ENCODE assay signal across 9 mouse cellular contexts in genomic region chr14:32016921-32017320, GRCm38 (mm10). TPM values are rescaled to one million over a fixed set of nuclear protein-coding genes. Genes with fewer than 3 reads are reported as not detected.
DNase-seq lines count a peak whose midpoint lies in the region; TF ChIP-seq lines count a peak whose summit lies in the region.
"Had no signal": no experiment of that assay in that cellular context is flagged by ENCODE, and none has a peak within 500 bp of the region (broad histone marks: within the 10 kb centered on the region; RNA-seq: fewer than 3 reads in every experiment).

No protein-coding gene starts in this region.

- H3K4me1 ChIP-seq in heart, adult 2 months (ENCODE audit: control insufficient read depth, insufficient read depth, low read length) = peaks cover 4% of the 10 kb centered on the region
- H3K4me1 ChIP-seq in forebrain, embryonic 10.5 days = peaks cover 22% of the 10 kb centered on the region

- no peak for TF ChIP-seq CTCF in heart, adult 2 months (IDR thresholded peaks at IDR 0.05)

- no peaks in the 10 kb centered on the region for H3K79me2 ChIP-seq in heart, adult 2 months (replicated peaks; ENCODE audit: control insufficient read depth, insufficient read depth, low read length)

- WGBS in heart, adult 2 months = 24% methylated on average over 7 of the region's 7 CpGs
- WGBS in forebrain, embryonic 10.5 days = 6% methylated on average over 7 of the region's 7 CpGs

- DNase-seq in heart, adult 2 months = no peak
- no peak for DNase-seq in heart, postnatal 25 days (ENCODE audit: low spot score)
- DNase-seq in forebrain, embryonic 10.5 days (ENCODE audit: extremely low spot score, low spot score) = peak; percentile 68
- peak; percentile 56 for DNase-seq in kidney, adult 9 months
- DNase-seq in left cerebral cortex, postnatal 36 days (ENCODE audit: low spot score in 2 of 2) = peak; percentile 76 to 78
- DNase-seq in retina, postnatal 7 days (ENCODE audit: low read depth, low spot score) = peak; percentile 31
- DNase-seq in cerebellum, adult 9-10 months = no peak
- DNase-seq in urinary bladder, adult 2 months (ENCODE audit: low spot score) = no peak

- intact Hi-C loops in heart, adult 2 months (cut with DNase I) = no loop called here
- intact Hi-C loops in heart, postnatal 25 days (cut with DNase I) = no loop called here
- intact Hi-C loops in left cerebral cortex, postnatal 36 days (cut with DNase I) = no loop called here

- H3K4me3 ChIP-seq in heart, adult 2 months = no peak overlapping the region
- peak overlapping the region; percentile 29; the same call in 1 of the 2 replicates for H3K4me3 ChIP-seq in forebrain, embryonic 10.5 days
- H3K4me3 ChIP-seq: embryonic facial prominence, embryonic 13.5 days had no signal

- TF ChIP-seq EP300 in heart, adult 2 months (IDR thresholded peaks at IDR 0.05; ENCODE audit: insufficient read depth, low read depth, low read length) = no peak

- no peak overlapping the region for H3K27ac ChIP-seq in heart, adult 2 months
- peak overlapping the region; percentile 83 for H3K27ac ChIP-seq in forebrain, embryonic 10.5 days
- H3K27ac ChIP-seq: embryonic facial prominence, embryonic 13.5 days had no signal

- no peak for TF ChIP-seq POLR2A in heart, adult 2 months (IDR thresholded peaks at IDR 0.05; ENCODE audit: insufficient read depth, low read depth, low read length)

- no peaks in the 10 kb centered on the region for H3K36me3 ChIP-seq in heart, adult 2 months (ENCODE audit: control insufficient read depth, insufficient read depth, low read length)
- H3K36me3 ChIP-seq in forebrain, embryonic 10.5 days (replicated peaks) = no peaks in the 10 kb centered on the region
- H3K36me3 ChIP-seq: embryonic facial prominence, embryonic 13.5 days had no signal

- H3K9me3 ChIP-seq in forebrain, embryonic 10.5 days = no peaks in the 10 kb centered on the region
- H3K9me3 ChIP-seq: embryonic facial prominence, embryonic 13.5 days had no signal

- peak overlapping the region; percentile 7; the same call in 1 of the 2 replicates for H3K9ac ChIP-seq in heart, adult 2 months (ENCODE audit: low read depth, low read length)
- H3K9ac ChIP-seq: embryonic facial prominence, embryonic 13.5 days had no signal

- no peaks in the 10 kb centered on the region for H3K27me3 ChIP-seq in heart, adult 2 months (ENCODE audit: control insufficient read depth, insufficient read depth, low read length)
- H3K27me3 ChIP-seq in forebrain, embryonic 10.5 days (ENCODE audit: poor library complexity, severe bottlenecking) = no peaks in the 10 kb centered on the region
- H3K27me3 ChIP-seq: embryonic facial prominence, embryonic 13.5 days had no signal

RNA-seq across cellular contexts. Expression of gene Galnt15, which starts 11.9 kb away (rescaled TPM):
- total RNA-seq in heart, adult 2 months (2021) = 10 to 100 TPM; 10.1 to 18.1 TPM
- 11.2 and 14.6 TPM in 2 replicates for polyA plus RNA-seq in heart, adult 2 months (2012; rRNA removed)
- total RNA-seq in heart, postnatal 25 days (2021) = 10 to 100 TPM; 14.1 to 17.1 TPM
- 0.05 and 0.09 TPM in 2 replicates for polyA plus RNA-seq in forebrain, embryonic 10.5 days (2016; fragmentation: Nextera tagmentation; extraction: Ambion mirVana)
- 1 to 10 TPM; 2.6 to 2.7 TPM for total RNA-seq in left cerebral cortex, postnatal 36 days (2021)
- 14.0 and 20.8 TPM in 2 replicates for polyA plus RNA-seq in urinary bladder, adult 2 months (2012; rRNA removed)

Comparison
In these comparisons a context has a peak if more than half of its experiments do, and no peak if none do; other contexts are left out.
1. DNase-seq: peak in forebrain, embryonic 10.5 days (single experiment), kidney, adult 9 months (single experiment), left cerebral cortex, postnatal 36 days (2 of 2) and retina, postnatal 7 days (single experiment); none in heart, adult 2 months (0 of 2), heart, postnatal 25 days (single experiment), cerebellum, adult 9-10 months (single experiment) and urinary bladder, adult 2 months (single experiment).